Mouse (Mus musculus): ENCODE results near the gene Ripk1. TPM values are rescaled to one million over a fixed set of nuclear protein-coding genes. Genes with fewer than 3 reads are reported as not detected.

Gene Ripk1
- total and polyA plus RNA-seq, 2 experiments from 2014 or later, result 4.8 to 6.1 TPM

GRCm38 (mm10) chr13:34078500-34079280 lies 76.5 kb downstream of the Ripk1 start:
- peak overlapping the region; percentile 67 for H3K9ac ChIP-seq (replicated peaks; ENCODE audit: low read depth, low read length)
- no peak for TF ChIP-seq CTCF (IDR thresholded peaks at IDR 0.05; ENCODE audit: low read depth)
- no peak for TF ChIP-seq EP300 (IDR thresholded peaks at IDR 0.05; ENCODE audit: low read depth)
- H3K36me3 ChIP-seq (replicated peaks; ENCODE audit: control insufficient read depth, insufficient read depth, low read length), result peaks cover 9% of the 10 kb centered on the region; the same call in 1 of the 2 replicates
- no peaks in the 10 kb centered on the region for H3K27me3 ChIP-seq (ENCODE audit: control insufficient read depth, insufficient read depth, low read length)
- ATAC-seq (ENCODE audit: insufficient read depth, low read depth), result no peak
- H3K9me3 ChIP-seq (replicated peaks; ENCODE audit: control insufficient read depth, low read length), result no peaks in the 10 kb centered on the region
- H3K4me1 ChIP-seq (ENCODE audit: control insufficient read depth, insufficient read depth), result peaks cover 14% of the 10 kb centered on the region; the same call in 1 of the 2 replicates
- no peak overlapping the region for H3K27ac ChIP-seq (ENCODE audit: low read depth)
- peak overlapping the region; percentile 63; the same call in 1 of the 2 replicates for H3K4me3 ChIP-seq (ENCODE audit: low read depth, low read length)
- DNase-seq (ENCODE audit: low spot score), result no peak
- peak overlapping the region; percentile 65 for H3K4me2 ChIP-seq (ENCODE audit: low read depth, low read length)
- WGBS, result 38% methylated on average over 16 of the region's 16 CpGs

- Histone ChIP-seq H3K9me3 (replicated peaks; ENCODE audit: control insufficient read depth, low read length) (no peaks in the 10 kb centered on the region), H3K9ac (replicated peaks; ENCODE audit: low read depth, low read length) (no peak overlapping the region), H3K36me3 (replicated peaks; ENCODE audit: control insufficient read depth, insufficient read depth, low read length) (peaks cover 8% of the 10 kb centered on the region; the same call in 1 of the 2 replicates), H3K27me3 (ENCODE audit: control insufficient read depth, insufficient read depth, low read length) (no peaks in the 10 kb centered on the region), H3K27ac (ENCODE audit: low read depth) (no peak overlapping the region; the same call in 1 of the 2 replicates), H3K4me1 (ENCODE audit: control insufficient read depth, insufficient read depth) (peaks cover 14% of the 10 kb centered on the region; the same call in 1 of the 2 replicates), H3K4me2 (ENCODE audit: low read depth, low read length) (no peak overlapping the region), H3K4me3 (ENCODE audit: low read depth, low read length) (no peak overlapping the region)
- no peak for TF ChIP-seq EP300 (IDR thresholded peaks at IDR 0.05; ENCODE audit: low read depth)
- no peak for TF ChIP-seq CTCF (IDR thresholded peaks at IDR 0.05; ENCODE audit: low read depth)
- no peak for ATAC-seq (ENCODE audit: insufficient read depth, low read depth)
- WGBS, result 57% methylated on average over 3 of the region's 3 CpGs
- DNase-seq (ENCODE audit: low spot score), result no peak
Observed at GRCm38 (mm10) chr13:34079801-34080200, 77.6 kb downstream of the Ripk1 start.

- no peaks in the 10 kb centered on the region for H3K27me3 ChIP-seq (ENCODE audit: control insufficient read depth, insufficient read depth, low read length)
- no peak overlapping the region for H3K27ac ChIP-seq (ENCODE audit: low read depth)
- ATAC-seq (ENCODE audit: insufficient read depth, low read depth) (no peak), DNase-seq (ENCODE audit: low spot score) (no peak)
- H3K4me2 ChIP-seq (ENCODE audit: low read depth, low read length), result no peak overlapping the region
- no peak for TF ChIP-seq EP300 (IDR thresholded peaks at IDR 0.05; ENCODE audit: low read depth)
- no peak for TF ChIP-seq CTCF (IDR thresholded peaks at IDR 0.05; ENCODE audit: low read depth)
- H3K9ac ChIP-seq (replicated peaks; ENCODE audit: low read depth, low read length), result no peak overlapping the region
- peaks cover 8% of the 10 kb centered on the region for H3K4me1 ChIP-seq (ENCODE audit: control insufficient read depth, insufficient read depth)
- H3K4me3 ChIP-seq (ENCODE audit: low read depth, low read length), result no peak overlapping the region
- no peaks in the 10 kb centered on the region for H3K9me3 ChIP-seq (replicated peaks; ENCODE audit: control insufficient read depth, low read length)
- WGBS, result 81% methylated on average over 4 of the region's 4 CpGs
- H3K36me3 ChIP-seq (replicated peaks; ENCODE audit: control insufficient read depth, insufficient read depth, low read length), result no peaks in the 10 kb centered on the region
Observed at GRCm38 (mm10) chr13:34081926-34082325, 79.8 kb downstream of the Ripk1 start.

- 0 out of 2 replicates have a peak overlapping the region, but pooled peaks have one; percentile 21 for H3K4me2 ChIP-seq (ENCODE audit: low read depth, low read length)
Observed at GRCm38 (mm10) chr13:34084026-34084750, 82.0 kb downstream of the Ripk1 start.

More at GRCm38 (mm10) chr13:34084026-34084750, 82.0 kb downstream of the Ripk1 start:
- DNase-seq (ENCODE audit: low spot score), result no peak
- Histone ChIP-seq H3K27ac (ENCODE audit: low read depth) (peak overlapping the region; percentile 75), H3K27me3 (ENCODE audit: control insufficient read depth, insufficient read depth, low read length) (no peaks in the 10 kb centered on the region), H3K36me3 (replicated peaks; ENCODE audit: control insufficient read depth, insufficient read depth, low read length) (no peaks in the 10 kb centered on the region), H3K4me1 (ENCODE audit: control insufficient read depth, insufficient read depth) (peaks cover 14% of the 10 kb centered on the region), H3K4me3 (ENCODE audit: low read depth, low read length) (no peak overlapping the region), H3K9ac (replicated peaks; ENCODE audit: low read depth, low read length) (no peak overlapping the region), H3K9me3 (replicated peaks; ENCODE audit: control insufficient read depth, low read length) (no peaks in the 10 kb centered on the region)
- ATAC-seq (ENCODE audit: insufficient read depth, low read depth), result no peak
- TF ChIP-seq CTCF (IDR thresholded peaks at IDR 0.05; ENCODE audit: low read depth) (no peak), EP300 (IDR thresholded peaks at IDR 0.05; ENCODE audit: low read depth) (no peak)
- 54% methylated on average over 9 of the region's 9 CpGs for WGBS

Other genes with a start within 250 kb of the Ripk1 start
- not detected in 2 replicates for gene Serpinb6e, start 159.0 kb upstream of the Ripk1 start, total RNA-seq (2014; rRNA removed; ENCODE audit: low replicate concordance)
- not detected in 2 replicates for gene Serpinb6e, start 159.0 kb upstream of the Ripk1 start, polyA plus RNA-seq (2015; fragmentation: Nextera tagmentation; extraction: Ambion mirVana)
- not detected in 2 replicates for gene Serpinb6c, start 96.7 kb upstream of the Ripk1 start, total RNA-seq (2014; rRNA removed; ENCODE audit: low replicate concordance)
- not detected in 2 replicates for gene Serpinb6c, start 96.7 kb upstream of the Ripk1 start, polyA plus RNA-seq (2015; fragmentation: Nextera tagmentation; extraction: Ambion mirVana)
- gene Nqo2, start 37.7 kb upstream of the Ripk1 start, total RNA-seq (2014; rRNA removed; ENCODE audit: low replicate concordance), result 20.8 and 28.3 TPM in 2 replicates
- 26.9 and 27.0 TPM in 2 replicates for gene Nqo2, start 37.7 kb upstream of the Ripk1 start, polyA plus RNA-seq (2015; fragmentation: Nextera tagmentation; extraction: Ambion mirVana)
- gene Serpinb6a, start 431 bp downstream of the Ripk1 start, total RNA-seq (2014; rRNA removed; ENCODE audit: low replicate concordance), result 115 and 149 TPM in 2 replicates
- 79.0 and 80.2 TPM in 2 replicates for gene Serpinb6a, start 431 bp downstream of the Ripk1 start, polyA plus RNA-seq (2015; fragmentation: Nextera tagmentation; extraction: Ambion mirVana)
- 57.1 and 64.2 TPM in 2 replicates for gene Bphl, start 35.2 kb downstream of the Ripk1 start, total RNA-seq (2014; rRNA removed; ENCODE audit: low replicate concordance)
- 53.2 and 58.9 TPM in 2 replicates for gene Bphl, start 35.2 kb downstream of the Ripk1 start, polyA plus RNA-seq (2015; fragmentation: Nextera tagmentation; extraction: Ambion mirVana)
- gene Tubb2a, start 75.6 kb downstream of the Ripk1 start, total RNA-seq (2014; rRNA removed; ENCODE audit: low replicate concordance), result 291 and 343 TPM in 2 replicates
- gene Tubb2a, start 75.6 kb downstream of the Ripk1 start, polyA plus RNA-seq (2015; fragmentation: Nextera tagmentation; extraction: Ambion mirVana), result 90.8 and 105 TPM in 2 replicates
- 157 and 227 TPM in 2 replicates for gene Tubb2b, start 128.1 kb downstream of the Ripk1 start, total RNA-seq (2014; rRNA removed; ENCODE audit: low replicate concordance)
- gene Tubb2b, start 128.1 kb downstream of the Ripk1 start, polyA plus RNA-seq (2015; fragmentation: Nextera tagmentation; extraction: Ambion mirVana), result 16.9 and 19.7 TPM in 2 replicates
- 58.0 and 108 TPM in 2 replicates for gene Psmg4, start 160.6 kb downstream of the Ripk1 start, total RNA-seq (2014; rRNA removed; ENCODE audit: low replicate concordance)
- gene Psmg4, start 160.6 kb downstream of the Ripk1 start, polyA plus RNA-seq (2015; fragmentation: Nextera tagmentation; extraction: Ambion mirVana), result 86.3 and 87.8 TPM in 2 replicates